Mouse (Mus musculus): Measurements from ENCODE around the gene Ceacam20.

DNA sequence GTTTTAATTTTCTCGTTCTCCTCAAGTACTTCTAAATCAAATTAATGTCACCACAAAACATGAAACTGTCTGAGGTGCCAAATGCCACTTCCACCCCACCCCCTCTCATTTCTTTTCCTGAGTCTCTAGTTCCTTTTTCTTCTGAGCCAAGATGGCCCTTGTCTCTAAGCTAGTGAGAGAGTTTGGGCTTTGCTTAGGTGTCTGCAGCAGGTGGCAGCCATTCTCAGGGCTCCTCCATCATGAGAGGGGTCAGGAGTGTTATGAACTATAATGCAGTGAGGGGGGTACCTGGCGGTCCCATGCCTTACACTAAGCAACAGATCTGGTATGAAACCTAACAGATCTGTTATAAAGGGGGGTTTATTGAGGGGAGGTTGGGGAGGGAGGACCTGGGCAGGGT is 41.9 kb upstream of the Ceacam20 start:
- TF ChIP-seq POLR2A (IDR thresholded peaks at IDR 0.05; ENCODE audit: low read depth, low read length) = no peak
- no peak for TF ChIP-seq CTCF (IDR thresholded peaks at IDR 0.05; ENCODE audit: borderline replicate concordance, insufficient read depth, low read length)

All from embryonic fibroblast, embryonic 13.5 days (primary cell).